Mouse (Mus musculus) midbrain, embryonic 10.5 days (tissue): ENCODE data around the gene Zbtb48. TPM values are rescaled to one million over a fixed set of nuclear protein-coding genes. Genes with fewer than 3 reads are reported as not detected.

Source experiments
- DNase-seq: peaks from one replicate; pipeline ENCODE4 v3.0.0-alpha.2; 2017; ENCODE audit warnings: low spot score
- H3K27ac ChIP-seq: fragments of 300-500 bp; sonication (generic); replicated peaks from 2 replicates; pipeline ENCODE4 v1.5.1; 2016; ENCODE audit warnings: mild to moderate bottlenecking
- H3K27me3 ChIP-seq: fragments of 300-500 bp; sonication (generic); 2 replicates; pipeline ENCODE4 v1.6.1; 2016; ENCODE audit warnings: low read depth, mild to moderate bottlenecking; ENCODE audit not compliant: poor library complexity, severe bottlenecking
- H3K36me3 ChIP-seq: fragments of 300-500 bp; sonication (generic); 2 replicates; pipeline ENCODE4 v1.6.1; 2016; ENCODE audit warnings: mild to moderate bottlenecking, moderate library complexity
- H3K4me1 ChIP-seq: fragments of 300-500 bp; sonication (generic); 2 replicates; pipeline ENCODE4 v1.6.1; 2016
- H3K4me3 ChIP-seq: fragments of 300-500 bp; sonication (generic); 2 replicates; pipeline ENCODE4 v1.5.1; 2016; ENCODE audit warnings: mild to moderate bottlenecking, moderate library complexity
- H3K9me3 ChIP-seq: fragments of 300-500 bp; sonication (generic); replicated peaks from 2 replicates; pipeline ENCODE4 v1.6.1; 2016; ENCODE audit warnings: mild to moderate bottlenecking
- WGBS: fragments of 180-500 bp; shearing (Covaris S2); methylation state at CpG from one replicate; pipeline ENCODE4 v1.1.7; 2016; 5-methylcytosine and 5-hydroxymethylcytosine counted together
- polyA plus RNA-seq: library from polyadenylated mRNA; unstranded; fragments of >200 nt; fragmentation: Nextera tagmentation; extraction: Ambion mirVana; gene quantifications from 2 replicates; pipeline ENCODE4 v1.2.1, GENCODE M21; 2016

Zbtb48 gene
- polyA plus RNA-seq, 1 experiment from 2014 or later, result 18.7 TPM

DNA sequence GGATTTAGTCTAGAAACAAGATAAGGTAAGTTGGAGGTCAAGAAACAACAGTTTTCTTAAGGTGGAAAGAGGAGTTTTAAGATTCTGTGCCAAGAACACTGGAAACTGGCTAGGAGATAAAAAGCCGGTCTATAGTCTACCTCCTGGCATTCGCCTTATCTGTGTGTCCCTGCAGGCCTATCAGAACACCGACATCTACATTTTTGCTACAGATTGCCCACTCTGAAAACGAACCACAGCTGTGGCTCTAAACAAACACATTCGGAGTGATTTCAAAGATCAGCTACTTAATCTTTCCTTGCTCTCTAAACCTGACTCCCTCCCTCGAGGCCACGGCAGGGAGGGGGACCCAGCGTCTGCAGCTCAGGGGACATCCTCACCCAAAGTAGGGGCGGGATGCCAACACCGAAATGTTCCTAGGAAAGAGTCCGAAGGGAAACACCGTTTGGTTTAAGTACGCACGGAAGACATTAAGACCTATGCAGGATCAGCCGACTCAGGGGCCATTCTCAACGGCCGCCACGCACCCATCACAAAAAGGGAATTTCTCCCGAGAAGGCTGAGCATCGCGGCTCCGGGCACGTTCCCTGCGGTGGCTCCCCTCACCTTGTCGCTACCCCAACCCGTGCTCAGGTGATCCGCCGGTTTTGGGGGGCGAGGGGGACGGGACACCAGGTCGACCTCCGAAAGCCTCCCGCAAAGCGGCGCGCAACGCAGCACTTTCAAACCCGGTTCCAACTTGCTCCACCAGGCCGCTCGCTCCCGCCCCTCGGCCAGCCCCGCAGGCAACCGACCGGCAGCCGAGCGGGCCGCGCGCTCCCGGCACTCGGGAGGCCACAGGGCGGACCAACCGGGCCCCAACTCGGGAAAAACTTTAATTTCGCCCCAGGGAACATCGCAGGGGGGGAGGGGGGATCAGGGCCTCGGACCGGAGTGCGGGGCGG is 33.0 kb downstream of the Zbtb48 start:
- under 1% methylated on average over 61 of the region's 61 CpGs for WGBS
- Histone ChIP-seq H3K27me3 (peaks cover 20% of the 10 kb centered on the region; the same call in 1 of the 2 replicates), H3K36me3 (peaks cover 41% of the 10 kb centered on the region), H3K4me3 (peak overlapping the region; percentile 95), H3K27ac (peak overlapping the region; percentile 96), H3K9me3 (no peaks in the 10 kb centered on the region), H3K4me1 (peaks cover 38% of the 10 kb centered on the region)
- DNase-seq, result peak; percentile 60

DNA sequence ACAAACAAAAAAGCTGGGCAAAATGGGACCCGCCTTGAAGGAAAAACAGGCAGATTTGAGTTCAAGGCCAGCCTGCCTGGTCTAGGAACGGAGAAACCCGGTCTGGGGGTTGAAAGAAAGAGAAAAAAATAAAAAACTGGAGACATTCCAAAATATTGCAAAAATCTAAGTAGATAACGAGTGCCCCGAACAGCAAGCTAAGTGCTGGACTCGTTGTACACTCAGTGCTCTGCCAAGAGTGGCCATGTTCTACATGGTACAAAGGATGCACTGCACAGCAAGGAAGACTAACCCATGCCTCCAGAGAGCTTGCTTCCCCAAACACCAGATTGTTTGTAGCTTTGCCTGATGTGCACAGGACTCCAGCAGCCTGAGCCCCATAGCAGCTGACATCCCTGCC is 34.4 kb downstream of the Zbtb48 start:
- 91% methylated on average over 6 of the region's 6 CpGs for WGBS
- no peaks in the 10 kb centered on the region for H3K9me3 ChIP-seq
- H3K27ac ChIP-seq, result no peak overlapping the region
- H3K27me3 ChIP-seq, result 0 out of 2 replicates have a peak, but pooled peaks cover 14% of the 10 kb centered on the region
- H3K4me1 ChIP-seq, result peaks cover 51% of the 10 kb centered on the region
- peak overlapping the region; percentile 95; the same call in 1 of the 2 replicates for H3K4me3 ChIP-seq
- H3K36me3 ChIP-seq, result peaks cover 39% of the 10 kb centered on the region
- DNase-seq, result no peak

DNA sequence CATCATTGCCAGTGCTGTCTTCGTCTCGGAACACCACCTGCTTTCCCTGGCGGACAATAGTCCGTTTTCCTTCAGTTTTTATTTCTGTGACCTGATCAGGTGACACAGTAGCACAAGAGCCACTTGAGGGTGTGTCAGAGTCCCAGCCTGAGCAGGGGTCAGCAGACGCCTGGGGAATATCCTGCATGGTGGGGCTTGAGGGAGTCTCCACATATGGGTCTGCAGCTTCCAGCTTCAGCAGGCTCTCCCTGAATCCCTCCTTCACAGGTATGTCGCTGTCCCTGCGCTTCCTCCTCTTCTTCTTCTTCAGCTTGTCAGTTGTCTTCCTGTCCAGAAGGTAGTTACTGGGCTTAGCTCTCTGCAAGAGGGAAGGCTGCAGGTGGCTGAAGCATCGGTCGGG is 35.4 kb downstream of the Zbtb48 start:
- DNase-seq, result no peak
- no peaks in the 10 kb centered on the region for H3K9me3 ChIP-seq
- peaks cover 39% of the 10 kb centered on the region for H3K36me3 ChIP-seq
- peaks cover 53% of the 10 kb centered on the region for H3K4me1 ChIP-seq
- WGBS, result 93% methylated on average over 9 of the region's 9 CpGs
- 0 out of 2 replicates have a peak, but pooled peaks cover 5% of the 10 kb centered on the region for H3K27me3 ChIP-seq
- H3K27ac ChIP-seq, result no peak overlapping the region
- no peak overlapping the region for H3K4me3 ChIP-seq

GRCm38 (mm10) chr4:151989110-151989488 is 38.4 kb downstream of the Zbtb48 start:
- H3K4me3 ChIP-seq, result peak overlapping the region; percentile 97
- H3K4me1 ChIP-seq, result peaks cover 52% of the 10 kb centered on the region
- H3K36me3 ChIP-seq, result peaks cover 62% of the 10 kb centered on the region
- 32% methylated on average over 6 of the region's 6 CpGs for WGBS
- DNase-seq, result no peak
- no peaks in the 10 kb centered on the region for H3K9me3 ChIP-seq
- peak overlapping the region; percentile 96 for H3K27ac ChIP-seq
- H3K27me3 ChIP-seq, result 0 out of 2 replicates have a peak, but pooled peaks cover 4% of the 10 kb centered on the region

DNA sequence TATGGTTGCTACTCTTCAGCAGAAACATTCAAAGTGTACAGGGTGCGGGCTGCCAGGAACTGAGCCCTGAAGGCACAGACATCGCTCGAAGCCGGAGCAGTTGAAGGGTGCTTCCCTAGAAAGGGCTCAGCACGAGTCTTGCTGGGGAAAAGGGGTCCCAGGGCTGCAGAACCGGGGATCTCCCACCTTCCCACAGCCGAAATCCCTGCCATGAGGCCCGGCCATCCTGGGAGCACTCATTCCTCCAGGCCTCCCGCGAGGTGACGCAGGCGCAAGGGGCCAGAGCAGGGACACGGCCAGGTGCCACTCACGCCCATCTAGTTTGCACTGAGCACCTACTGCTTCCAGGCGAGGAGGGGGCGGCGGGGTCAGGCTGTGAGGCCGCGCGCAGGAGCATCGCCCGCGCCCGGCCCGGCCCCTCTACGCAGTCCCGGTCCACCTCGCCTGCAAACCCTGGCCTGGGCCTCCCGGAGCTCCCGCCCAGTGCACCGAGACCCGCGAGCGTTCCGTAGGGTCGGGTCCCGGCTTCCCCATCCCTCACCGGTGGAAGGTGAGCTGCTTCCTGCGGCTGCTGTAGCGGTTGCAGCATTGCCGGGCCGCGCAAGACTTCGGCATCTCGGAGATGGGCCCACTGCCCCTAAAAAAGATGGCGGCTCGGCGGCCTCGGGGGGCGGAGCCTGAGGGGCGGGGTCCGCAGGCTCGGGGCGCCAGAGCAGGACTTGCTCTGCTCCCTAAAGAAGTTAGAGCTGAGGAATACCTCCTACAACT is 38.9 kb downstream of the Zbtb48 start, which contains the start of gene Thap3:
TSS of gene Thap3 (minus strand) at position 656 of the 768 bp plus-strand sequence.
- H3K27me3 ChIP-seq, result no peaks in the 10 kb centered on the region
- peak within 1 kb of the TSS; percentile 97 for H3K4me3 ChIP-seq
- under 1% methylated on average over 54 of the region's 54 CpGs for WGBS
- H3K36me3 ChIP-seq, result peaks cover 67% of the 10 kb centered on the region
- DNase-seq, result peak; percentile 84
- H3K27ac ChIP-seq, result peak within 1 kb of the TSS; percentile 96
- no peaks in the 10 kb centered on the region for H3K9me3 ChIP-seq
- peaks cover 52% of the 10 kb centered on the region for H3K4me1 ChIP-seq

GRCm38 (mm10) chr4:151988014-151988341 is 39.5 kb downstream of the Zbtb48 start:
- 43% methylated on average over 10 of the region's 10 CpGs for whole genome bisulfite sequencing
- peaks cover 68% of the 10 kb centered on the region for H3K36me3 ChIP-seq
- peak overlapping the region; percentile 96 for H3K27ac ChIP-seq
- no peaks in the 10 kb centered on the region for H3K27me3 ChIP-seq
- H3K4me3 ChIP-seq, result peak overlapping the region; percentile 97
- no peaks in the 10 kb centered on the region for H3K9me3 ChIP-seq
- H3K4me1 ChIP-seq, result peaks cover 52% of the 10 kb centered on the region
- no peak for DNase-seq

GRCm38 (mm10) chr4:151986650-151987049 is 40.8 kb downstream of the Zbtb48 start:
- H3K27me3 ChIP-seq, result no peaks in the 10 kb centered on the region
- peaks cover 68% of the 10 kb centered on the region for H3K36me3 ChIP-seq
- H3K4me3 ChIP-seq, result no peak overlapping the region
- DNase-seq, result no peak
- WGBS, result 77% methylated on average over 8 of the region's 8 CpGs
- H3K27ac ChIP-seq, result no peak overlapping the region
- no peaks in the 10 kb centered on the region for H3K9me3 ChIP-seq
- H3K4me1 ChIP-seq, result peaks cover 58% of the 10 kb centered on the region

- DNase-seq, result no peak
- H3K9me3 ChIP-seq, result no peaks in the 10 kb centered on the region
- no peak overlapping the region for H3K27ac ChIP-seq
- H3K36me3 ChIP-seq, result peaks cover 68% of the 10 kb centered on the region
- H3K27me3 ChIP-seq, result no peaks in the 10 kb centered on the region
- 51% methylated on average over 10 of the region's 10 CpGs for WGBS
- peaks cover 61% of the 10 kb centered on the region for H3K4me1 ChIP-seq
- no peak overlapping the region for H3K4me3 ChIP-seq
Observed at GRCm38 (mm10) chr4:151985886-151986285, 41.6 kb downstream of the Zbtb48 start.

DNA sequence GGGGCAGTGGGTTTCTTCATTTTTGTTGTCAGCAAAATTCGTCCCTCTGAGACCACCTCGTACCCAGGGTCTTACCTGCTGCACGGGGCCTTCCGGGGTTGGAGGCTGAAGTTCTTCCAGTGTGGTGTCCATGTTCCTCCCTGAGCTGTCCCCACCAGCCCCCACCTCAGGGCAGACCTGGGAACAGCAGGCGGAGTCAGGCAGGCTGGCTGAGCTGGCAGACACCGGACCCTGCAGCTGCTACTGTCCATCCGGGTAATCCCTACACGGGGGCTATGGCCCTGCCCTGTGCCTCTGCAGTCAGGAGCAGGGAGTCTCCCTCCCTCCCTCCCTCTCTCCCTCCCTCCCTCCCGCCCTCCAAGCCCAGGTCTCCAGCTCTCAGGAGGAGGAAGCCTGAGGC is 43.9 kb downstream of the Zbtb48 start:
- Histone ChIP-seq H3K36me3 (peaks cover 77% of the 10 kb centered on the region), H3K4me1 (peaks cover 50% of the 10 kb centered on the region), H3K27ac (peak overlapping the region; percentile 68)

GRCm38 (mm10) chr4:151983043-151983442 is 44.4 kb downstream of the Zbtb48 start:
- no peak for DNase-seq
- H3K27me3 ChIP-seq, result no peaks in the 10 kb centered on the region
- peaks cover 81% of the 10 kb centered on the region for H3K36me3 ChIP-seq
- H3K4me3 ChIP-seq, result no peak overlapping the region
- H3K9me3 ChIP-seq, result no peaks in the 10 kb centered on the region
- H3K27ac ChIP-seq, result peak overlapping the region; percentile 68
- 62% methylated on average over 17 of the region's 17 CpGs for WGBS
- H3K4me1 ChIP-seq, result peaks cover 45% of the 10 kb centered on the region

More for the DNA sequence above, 43.9 kb downstream of the Zbtb48 start:
- Histone ChIP-seq H3K4me3 (peak overlapping the region; percentile 18; the same call in 1 of the 2 replicates), H3K9me3 (no peaks in the 10 kb centered on the region), H3K27me3 (no peaks in the 10 kb centered on the region)
- WGBS, result 24% methylated on average over 9 of the region's 9 CpGs
- peak; percentile 38 for DNase-seq

GRCm38 (mm10) chr4:151981363-151981762 is 46.1 kb downstream of the Zbtb48 start:
- Histone ChIP-seq H3K36me3 (peaks cover 97% of the 10 kb centered on the region), H3K4me3 (no peak overlapping the region), H3K4me1 (peaks cover 28% of the 10 kb centered on the region), H3K27ac (no peak overlapping the region), H3K9me3 (no peaks in the 10 kb centered on the region), H3K27me3 (no peaks in the 10 kb centered on the region)
- 11% methylated on average over 5 of the region's 5 CpGs for WGBS
- DNase-seq, result peak; percentile 79

- no peaks in the 10 kb centered on the region for H3K9me3 ChIP-seq
- DNase-seq, result no peak
- peaks cover 97% of the 10 kb centered on the region for H3K36me3 ChIP-seq
- no peak overlapping the region for H3K4me3 ChIP-seq
- H3K27ac ChIP-seq, result no peak overlapping the region
- H3K4me1 ChIP-seq, result peaks cover 23% of the 10 kb centered on the region
- 84% methylated on average over 8 of the region's 8 CpGs for WGBS
- no peaks in the 10 kb centered on the region for H3K27me3 ChIP-seq
Observed at GRCm38 (mm10) chr4:151980699-151981098, 46.8 kb downstream of the Zbtb48 start.
